Mouse (Mus musculus) CH12.LX (cell line): ENCODE data around the gene Hibch. TPM values are rescaled to one million over a fixed set of nuclear protein-coding genes. Genes with fewer than 3 reads are reported as not detected.

Source experiments
- DNase-seq: peaks from one replicate; pipeline ENCODE4 v3.0.0-alpha.2; 2013; ENCODE audit errors: extremely low read depth
- H3K27ac ChIP-seq: 2 replicates; pipeline ENCODE4 v1.5.1; 2012; ENCODE audit warnings: low read depth, mild to moderate bottlenecking, control low read depth, moderate library complexity; ENCODE audit not compliant: insufficient read depth
- H3K27me3 ChIP-seq: replicated peaks from 2 replicates; pipeline ENCODE3; 2012; ENCODE audit warnings: inconsistent platforms
- H3K36me3 ChIP-seq, 2 experiments: replicated peaks in 1 of 2; 2 replicates each; pipeline versions ENCODE3 to v1.6.1; 2012; ENCODE audit warnings: inconsistent platforms in 1 of 2, low read length in 1 of 2, mild to moderate bottlenecking in 1 of 2, mixed read lengths in 1 of 2, moderate library complexity in 1 of 2; ENCODE audit not compliant: control insufficient read depth in 1 of 2, insufficient read depth in 1 of 2
- H3K4me1 ChIP-seq, 2 experiments: 2 replicates each; pipeline ENCODE4 v1.6.1; 2012; ENCODE audit warnings: inconsistent platforms in 1 of 2, moderate library complexity in 1 of 2; ENCODE audit not compliant: insufficient read depth in 2 of 2, control insufficient read depth in 1 of 2
- H3K4me2 ChIP-seq: 2 replicates; pipeline ENCODE4 v1.6.1; 2012; ENCODE audit warnings: low read depth, mild to moderate bottlenecking, control low read depth; ENCODE audit not compliant: poor library complexity, insufficient read depth, severe bottlenecking
- H3K4me3 ChIP-seq, 3 experiments: fragments of 150-350 bp in 1 of 3; sonication (generic) in 1 of 3; replicated peaks in 1 of 3; 2 replicates each; pipeline versions ENCODE3 to v1.5.1; 2011 to 2012; ENCODE audit warnings: low read depth in 2 of 3, low read length in 2 of 3, mild to moderate bottlenecking in 2 of 3, moderate library complexity in 2 of 3, control low read depth in 1 of 3, improper control_type of control experiment in 1 of 3, inconsistent platforms in 1 of 3, mixed read lengths in 1 of 3; ENCODE audit not compliant: poor library complexity in 1 of 3
- H3K79me2 ChIP-seq: replicated peaks from 2 replicates; pipeline ENCODE4 v1.6.1; 2012; ENCODE audit warnings: mild to moderate bottlenecking, moderate library complexity; ENCODE audit not compliant: control insufficient read depth, poor library complexity, insufficient read depth, severe bottlenecking; ENCODE audit errors: extremely low read depth
- H3K9ac ChIP-seq: 2 replicates; pipeline ENCODE4 v1.6.1; 2012; ENCODE audit warnings: low read depth, mild to moderate bottlenecking, control low read depth, moderate library complexity; ENCODE audit not compliant: insufficient read depth
- H3K9me3 ChIP-seq: replicated peaks from 2 replicates; pipeline ENCODE3; 2012; ENCODE audit warnings: low read length, inconsistent platforms, mixed read lengths
- BHLHE40 ChIP-seq: IDR thresholded peaks from 2 replicates; pipeline ENCODE4 v1.6.1; 2011; ENCODE audit warnings: mild to moderate bottlenecking, low read depth, low read length, improper control_type of control experiment
- CHD1 ChIP-seq: IDR thresholded peaks from 2 replicates; pipeline ENCODE4 v1.6.1; 2012; ENCODE audit warnings: low read depth, low read length, improper control_type of control experiment, inconsistent platforms
- CHD2 ChIP-seq: IDR thresholded peaks from 2 replicates; pipeline ENCODE4 v1.6.1; 2011; ENCODE audit warnings: low read length, improper control_type of control experiment
- E2F4 ChIP-seq: IDR thresholded peaks from 2 replicates; pipeline ENCODE4 v1.6.1; 2011; ENCODE audit warnings: low read depth, low read length, improper control_type of control experiment; ENCODE audit not compliant: insufficient replicate concordance
- ELF1 ChIP-seq: IDR thresholded peaks from 2 replicates; pipeline ENCODE4 v1.6.1; 2014; ENCODE audit warnings: low read depth, mild to moderate bottlenecking, inconsistent platforms, low read length, improper control_type of control experiment
- EP300 ChIP-seq: IDR thresholded peaks from 2 replicates; pipeline ENCODE4 v1.6.1; 2011; ENCODE audit warnings: low read length, improper control_type of control experiment
- ETS1 ChIP-seq: conservative IDR thresholded peaks from 2 replicates; pipeline ENCODE4 v1.6.1; 2012; ENCODE audit warnings: low read depth, mild to moderate bottlenecking, inconsistent platforms, low read length, improper control_type of control experiment, moderate library complexity
- GABPA ChIP-seq: IDR thresholded peaks from 2 replicates; pipeline ENCODE4 v1.6.1; 2012; ENCODE audit warnings: low read depth, low read length, improper control_type of control experiment, inconsistent platforms; ENCODE audit not compliant: insufficient replicate concordance
- HCFC1 ChIP-seq: IDR thresholded peaks from 2 replicates; pipeline ENCODE4 v1.6.1; 2012; ENCODE audit warnings: low read depth, mild to moderate bottlenecking, inconsistent platforms, low read length, improper control_type of control experiment
- IRF4 ChIP-seq: IDR thresholded peaks from 2 replicates; pipeline ENCODE4 v1.6.1; 2014; ENCODE audit warnings: low read depth, mild to moderate bottlenecking, inconsistent platforms, low read length, improper control_type of control experiment
- JUN ChIP-seq: IDR thresholded peaks from 2 replicates; pipeline ENCODE4 v1.6.1; 2011; ENCODE audit warnings: low read depth, mild to moderate bottlenecking, low read length, improper control_type of control experiment, moderate library complexity; ENCODE audit not compliant: insufficient read depth
- JUND ChIP-seq: conservative IDR thresholded peaks from 2 replicates; pipeline ENCODE4 v1.6.1; 2011; ENCODE audit warnings: low read depth, low read length, improper control_type of control experiment
- KAT2A ChIP-seq: IDR thresholded peaks from 2 replicates; pipeline ENCODE4 v1.6.1; 2012; ENCODE audit warnings: low read length, improper control_type of control experiment, inconsistent platforms; ENCODE audit not compliant: insufficient replicate concordance
- MAFK ChIP-seq: IDR thresholded peaks from 2 replicates; pipeline ENCODE4 v1.6.1; 2011; ENCODE audit warnings: low read length, improper control_type of control experiment; ENCODE audit not compliant: insufficient replicate concordance
- MAX ChIP-seq: IDR thresholded peaks from 2 replicates; pipeline ENCODE4 v1.6.1; 2011; ENCODE audit warnings: low read length, improper control_type of control experiment
- MAZ ChIP-seq: IDR thresholded peaks from 2 replicates; pipeline ENCODE4 v1.6.1; 2012; ENCODE audit warnings: low read depth, mild to moderate bottlenecking, inconsistent platforms, low read length, improper control_type of control experiment, moderate library complexity
- MEF2A ChIP-seq: IDR thresholded peaks from 2 replicates; pipeline ENCODE4 v1.6.1; 2014; ENCODE audit warnings: low read depth, mild to moderate bottlenecking, inconsistent platforms, low read length, improper control_type of control experiment, borderline replicate concordance
- MXI1 ChIP-seq: IDR thresholded peaks from 2 replicates; pipeline ENCODE4 v1.6.1; 2011; ENCODE audit warnings: mild to moderate bottlenecking, low read depth, low read length, improper control_type of control experiment
- MYC ChIP-seq: IDR thresholded peaks from 2 replicates; pipeline ENCODE4 v1.6.1; 2011; ENCODE audit warnings: low read depth, mild to moderate bottlenecking, improper control_type of control experiment, low read length
- NELFE ChIP-seq: IDR thresholded peaks from 2 replicates; pipeline ENCODE4 v1.6.1; 2011; ENCODE audit warnings: low read depth, low read length, improper control_type of control experiment
- NRF1 ChIP-seq: IDR thresholded peaks from 2 replicates; pipeline ENCODE4 v1.6.1; 2014; ENCODE audit warnings: low read depth, mild to moderate bottlenecking, inconsistent platforms, low read length, improper control_type of control experiment, moderate library complexity
- PAX5 ChIP-seq: IDR thresholded peaks from 2 replicates; pipeline ENCODE4 v1.6.1; 2012; ENCODE audit warnings: low read length, inconsistent platforms, mixed read lengths
- POLR2A ChIP-seq: IDR thresholded peaks from 2 replicates; pipeline ENCODE4 v1.6.1; 2011; ENCODE audit warnings: low read depth, mild to moderate bottlenecking, improper control_type of control experiment, low read length
- POLR2AphosphoS2 ChIP-seq: IDR thresholded peaks from 2 replicates; pipeline ENCODE4 v1.6.1; 2011; ENCODE audit warnings: low read depth, low read length, improper control_type of control experiment
- RAD21 ChIP-seq: IDR thresholded peaks from 2 replicates; pipeline ENCODE4 v1.6.1; 2011; ENCODE audit warnings: low read depth, mild to moderate bottlenecking, low read length, improper control_type of control experiment, moderate library complexity
- RCOR1 ChIP-seq: conservative IDR thresholded peaks from 2 replicates; pipeline ENCODE4 v1.6.1; 2012; ENCODE audit warnings: low read depth, mild to moderate bottlenecking, inconsistent platforms, low read length, improper control_type of control experiment
- SIN3A ChIP-seq: IDR thresholded peaks from 2 replicates; pipeline ENCODE4 v1.6.1; 2012; ENCODE audit warnings: low read length, improper control_type of control experiment, inconsistent platforms
- SMC3 ChIP-seq: IDR thresholded peaks from 2 replicates; pipeline ENCODE4 v1.6.1; 2011; ENCODE audit warnings: low read depth, low read length, improper control_type of control experiment
- TBP ChIP-seq: conservative IDR thresholded peaks from 2 replicates; pipeline ENCODE4 v1.6.1; 2011; ENCODE audit warnings: low read depth, low read length, improper control_type of control experiment
- TCF12 ChIP-seq: IDR thresholded peaks from 2 replicates; pipeline ENCODE4 v1.6.1; 2014; ENCODE audit warnings: low read depth, mild to moderate bottlenecking, inconsistent platforms, low read length, improper control_type of control experiment
- UBTF ChIP-seq: IDR thresholded peaks from 2 replicates; pipeline ENCODE4 v1.6.1; 2012; ENCODE audit warnings: low read depth, mild to moderate bottlenecking, inconsistent platforms, low read length, improper control_type of control experiment, moderate library complexity
- USF1 ChIP-seq: IDR thresholded peaks from 2 replicates; pipeline ENCODE4 v1.6.1; 2014; ENCODE audit warnings: low read depth, mild to moderate bottlenecking, inconsistent platforms, low read length, improper control_type of control experiment
- USF2 ChIP-seq: conservative IDR thresholded peaks from 2 replicates; pipeline ENCODE4 v1.6.1; 2011; ENCODE audit warnings: low read depth, low read length, improper control_type of control experiment
- ZC3H11A ChIP-seq: IDR thresholded peaks from 2 replicates; pipeline ENCODE4 v1.6.1; 2012; ENCODE audit warnings: low read depth, mild to moderate bottlenecking, inconsistent platforms, low read length, improper control_type of control experiment
- ZKSCAN1 ChIP-seq: IDR thresholded peaks from 2 replicates; pipeline ENCODE4 v1.6.1; 2012; ENCODE audit warnings: low read depth, inconsistent platforms, low read length, improper control_type of control experiment, borderline replicate concordance
- ZMIZ1 ChIP-seq: IDR thresholded peaks from 2 replicates; pipeline ENCODE4 v1.6.1; 2012; ENCODE audit warnings: low read depth, mild to moderate bottlenecking, inconsistent platforms, low read length, improper control_type of control experiment
- ZNF384 ChIP-seq: IDR thresholded peaks from 2 replicates; pipeline ENCODE4 v1.6.1; 2012; ENCODE audit warnings: low read depth, low read length, improper control_type of control experiment, inconsistent platforms
- dilution Hi-C: fragments of 300-500 bp; cut with MboI; formaldehyde crosslinking; loops from 2 replicates; pipeline ENCODE4 v1.14.3; 2020; ENCODE audit warnings: low sequenced_read_pairs; ENCODE audit not compliant: extremely low pct_unique_long_range_greater_than_20kb, extremely low pct_ligation_motif_present
- in situ Hi-C: fragments of 300-500 bp; cut with MboI; formaldehyde crosslinking; loops from 3 replicates; pipeline ENCODE4 v1.14.3; 2019; ENCODE audit warnings: low sequenced_read_pairs, low pct_ligation_motif_present, low pct_unique_long_range_greater_than_20kb, mixed read lengths
- polyA plus RNA-seq: library from polyadenylated mRNA; unstranded; fragments of >175 nt; gene quantifications from 2 replicates; pipeline ENCODE4 v1.2.1, GENCODE M21; 2012; ENCODE audit warnings: low read depth; ENCODE audit not compliant: insufficient read length
- total RNA-seq, 2 experiments: library from RNA; depleted of rRNA; stranded (reverse); fragments of 300-350 nt in 1 of 2; fragments of >200 nt in 1 of 2; gene quantifications; 2 replicates each; pipeline ENCODE4 v1.2.3; 2012 to 2014

Gene Hibch
- total RNA-seq (2012; rRNA removed) (14.5 and 17.1 TPM in 2 replicates), total RNA-seq (2014; rRNA removed) (31.9 and 32.3 TPM in 2 replicates), polyA plus RNA-seq (20.6 and 32.1 TPM in 2 replicates)

DNA sequence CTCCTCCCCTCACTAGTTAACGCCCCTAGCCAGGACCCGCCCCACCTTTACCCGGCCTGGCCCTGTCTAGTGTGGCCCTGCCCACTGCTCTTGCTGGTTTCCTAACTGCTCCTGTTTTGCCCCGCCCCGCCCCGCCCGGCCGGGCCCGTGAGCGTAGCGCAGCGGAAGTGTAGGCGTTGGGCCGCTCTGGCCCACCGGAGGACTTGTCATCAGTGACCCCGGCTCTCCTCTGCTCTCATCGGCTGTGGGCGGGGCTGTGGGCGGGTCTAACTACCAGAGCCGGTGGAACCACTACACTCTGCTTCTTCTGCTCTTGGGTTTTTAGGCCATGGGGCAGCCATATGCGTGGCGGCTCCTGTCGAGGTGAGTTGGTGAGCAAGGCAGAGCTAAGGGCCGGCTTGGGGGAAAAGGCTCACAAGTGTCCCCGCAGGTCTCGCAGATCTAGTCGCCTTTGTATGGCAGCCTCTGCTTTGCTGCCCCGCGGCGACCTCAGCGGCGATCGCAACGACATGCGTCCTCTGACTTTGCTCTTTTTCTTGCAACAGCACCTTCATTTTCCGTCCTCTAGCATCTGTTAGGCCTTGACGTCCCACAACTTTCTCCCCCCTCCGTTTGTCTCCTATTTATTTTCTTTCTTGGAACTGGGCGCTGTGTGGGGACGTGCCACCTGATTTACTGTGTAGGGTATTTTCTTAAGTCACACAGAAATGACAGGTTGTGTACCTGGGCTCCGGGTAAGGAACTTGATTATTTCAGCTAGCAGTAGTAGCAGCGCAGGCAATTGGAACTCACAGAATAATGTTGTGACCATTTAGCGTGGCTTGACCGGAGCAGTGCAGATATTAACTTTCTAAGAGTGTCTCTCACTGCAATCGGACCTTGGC, at the start of gene Hibch:
Hibch (plus strand) TSS at position 148 of the 884 bp plus-strand sequence.
- H3K36me3 ChIP-seq = peaks cover 0 to 5% of the 10 kb centered on the region in 2 experiments
- H3K27ac ChIP-seq = peak within 1 kb of the TSS; percentile 18; the same call in 1 of the 2 replicates
- no peaks in the 10 kb centered on the region for H3K9me3 ChIP-seq
- in situ Hi-C loops (loop anchor here (10.0 kb wide), 1 partner anchor 110 kb away; no protein-coding TSS in a partner anchor), dilution Hi-C loops (no loop called here)
- peak within 1 kb of the TSS; percentile 90 for H3K4me2 ChIP-seq
- no peaks in the 10 kb centered on the region for H3K27me3 ChIP-seq
- H3K79me2 ChIP-seq = no peaks in the 10 kb centered on the region
- H3K9ac ChIP-seq = peak within 1 kb of the TSS; percentile 86
- H3K4me1 ChIP-seq = peaks cover 4 to 28% of the 10 kb centered on the region in 2 experiments; a peak in 3 of 4 replicates
- peak within 1 kb of the TSS; percentile 74 to 87 (median 76) for H3K4me3 ChIP-seq
- peak; percentile 98 for DNase-seq
- TF ChIP-seq IRF4 (no peak), BHLHE40 (peak; percentile 63), NELFE (peak; percentile 86), ZMIZ1 (no peak), POLR2A (peak; percentile 93), TCF12 (peak; percentile 77), JUN (no peak), MAX (peak; percentile 68; the same call in 1 of the 2 replicates), RAD21 (no peak; the same call in 1 of the 2 replicates), RCOR1 (no peak), MYC (peak; percentile 51; the same call in 1 of the 2 replicates), ZKSCAN1 (no peak), E2F4 (no peak), SIN3A (peak; percentile 78), NRF1 (no peak), TBP (peak; percentile 51; the same call in 1 of the 2 replicates), GABPA (peak; percentile 34; the same call in 1 of the 2 replicates), USF2 (no peak), UBTF (no peak), JUND (no peak), ELF1 (peak; percentile 91), MAFK (no peak), USF1 (no peak), POLR2AphosphoS2 (0 out of 2 replicates have a peak, but pooled peaks have one; percentile 66), MXI1 (peak; percentile 84), MEF2A (peak; percentile 21; the same call in 1 of the 2 replicates), ZNF384 (no peak), ZC3H11A (no peak), KAT2A (no peak), CHD1 (no peak), HCFC1 (peak; percentile 87), EP300 (no peak), SMC3 (no peak), MAZ (peak; percentile 97), CHD2 (no peak), PAX5 (no peak), ETS1 (no peak)
